Mouse (Mus musculus): ENCODE results near the gene Gm8332. TPM values are rescaled to one million over a fixed set of nuclear protein-coding genes. Genes with fewer than 3 reads are reported as not detected.
"Not testable (repeated sequence)": the region's sequence is repeated elsewhere in the genome, so short reads cannot be mapped to it uniquely, and the experiment has no call there.

Gm8332 gene
- polyA plus RNA-seq, 1 experiment from 2014 or later: not detected

GRCm38 (mm10) chr12:88219445-88219844, 30.5 kb downstream of the Gm8332 start:
- Histone ChIP-seq H3K27me3 (replicated peaks; ENCODE audit: insufficient read depth, low read length) (no peaks in the 10 kb centered on the region), H3K9ac (replicated peaks; ENCODE audit: low read depth) (no peak overlapping the region), H3K4me1 (ENCODE audit: insufficient read depth, low read depth, low read length) (no peaks in the 10 kb centered on the region), H3K9me3 (ENCODE audit: low read length) (no peaks in the 10 kb centered on the region), H3K4me3 (ENCODE audit: low read depth, low read length) (no peak overlapping the region), H3K4me2 (replicated peaks; ENCODE audit: low read depth, low read length) (no peak overlapping the region), H3K27ac (ENCODE audit: low read length) (no peak overlapping the region), H3K36me3 (ENCODE audit: insufficient read depth, low read length) (no peaks in the 10 kb centered on the region)
- no peak for DNase-seq (ENCODE audit: low spot score)
- TF ChIP-seq EP300 (IDR thresholded peaks at IDR 0.05) (no peak), CTCF (IDR thresholded peaks at IDR 0.05) (no peak)
- 77% methylated on average over 3 of the region's 3 CpGs for WGBS
- no peak for ATAC-seq

- not testable (repeated sequence) for ATAC-seq; H3K27ac ChIP-seq (ENCODE audit: low read length); H3K27me3 ChIP-seq (replicated peaks; ENCODE audit: insufficient read depth, low read length); H3K4me3 ChIP-seq (ENCODE audit: low read depth, low read length); H3K4me1 ChIP-seq (ENCODE audit: insufficient read depth, low read depth, low read length); H3K9me3 ChIP-seq (ENCODE audit: low read length); H3K9ac ChIP-seq (replicated peaks; ENCODE audit: low read depth); DNase-seq (ENCODE audit: low spot score); H3K36me3 ChIP-seq (ENCODE audit: insufficient read depth, low read length); H3K4me2 ChIP-seq (replicated peaks; ENCODE audit: low read depth, low read length)
Measured at GRCm38 (mm10) chr12:88218059-88218458, 31.8 kb downstream of the Gm8332 start.

GRCm38 (mm10) chr12:88214641-88215040, 35.3 kb downstream of the Gm8332 start:
- Histone ChIP-seq H3K4me2 (replicated peaks; ENCODE audit: low read depth, low read length) (no peak overlapping the region), H3K36me3 (ENCODE audit: insufficient read depth, low read length) (no peaks in the 10 kb centered on the region), H3K9ac (replicated peaks; ENCODE audit: low read depth) (no peak overlapping the region), H3K9me3 (ENCODE audit: low read length) (no peaks in the 10 kb centered on the region), H3K27ac (ENCODE audit: low read length) (no peak overlapping the region), H3K4me3 (ENCODE audit: low read depth, low read length) (no peak overlapping the region), H3K27me3 (replicated peaks; ENCODE audit: insufficient read depth, low read length) (no peaks in the 10 kb centered on the region), H3K4me1 (ENCODE audit: insufficient read depth, low read depth, low read length) (no peaks in the 10 kb centered on the region)
- no peak for ATAC-seq
- WGBS: 80% methylated on average over 12 of the region's 12 CpGs
- TF ChIP-seq CTCF (IDR thresholded peaks at IDR 0.05): no peak
- TF ChIP-seq EP300 (IDR thresholded peaks at IDR 0.05): no peak
- no peak for DNase-seq (ENCODE audit: low spot score)

- H3K27ac ChIP-seq (ENCODE audit: low read length); H3K4me3 ChIP-seq (ENCODE audit: low read depth, low read length); H3K36me3 ChIP-seq (ENCODE audit: insufficient read depth, low read length); H3K4me2 ChIP-seq (replicated peaks; ENCODE audit: low read depth, low read length); H3K9me3 ChIP-seq (ENCODE audit: low read length); DNase-seq (ENCODE audit: low spot score); H3K27me3 ChIP-seq (replicated peaks; ENCODE audit: insufficient read depth, low read length); H3K4me1 ChIP-seq (ENCODE audit: insufficient read depth, low read depth, low read length); ATAC-seq; H3K9ac ChIP-seq (replicated peaks; ENCODE audit: low read depth): not testable (repeated sequence)
- 82% methylated on average over 9 of the region's 9 CpGs for WGBS
Measured at GRCm38 (mm10) chr12:88211458-88211857, 38.4 kb downstream of the Gm8332 start.

- no peak overlapping the region for H3K4me3 ChIP-seq (ENCODE audit: low read depth, low read length)
- no peaks in the 10 kb centered on the region for H3K9me3 ChIP-seq (ENCODE audit: low read length)
- no peaks in the 10 kb centered on the region for H3K4me1 ChIP-seq (ENCODE audit: insufficient read depth, low read depth, low read length)
- H3K4me2 ChIP-seq (replicated peaks; ENCODE audit: low read depth, low read length): no peak overlapping the region
- H3K36me3 ChIP-seq (ENCODE audit: insufficient read depth, low read length): no peaks in the 10 kb centered on the region
- WGBS: 84% methylated on average over 2 of the region's 2 CpGs
- DNase-seq (ENCODE audit: low spot score): no peak
- H3K9ac ChIP-seq (replicated peaks; ENCODE audit: low read depth): no peak overlapping the region
- no peak for TF ChIP-seq CTCF (IDR thresholded peaks at IDR 0.05)
- no peak for ATAC-seq
- H3K27me3 ChIP-seq (replicated peaks; ENCODE audit: insufficient read depth, low read length): no peaks in the 10 kb centered on the region
- no peak overlapping the region for H3K27ac ChIP-seq (ENCODE audit: low read length)
Measured at GRCm38 (mm10) chr12:88202856-88203255, 47.0 kb downstream of the Gm8332 start.

Other genes starting within 250 kb of the Gm8332 start
- gene Gm2075, start 238.3 kb downstream of the Gm8332 start, polyA plus RNA-seq (2015; fragmentation: Nextera tagmentation; extraction: Ambion mirVana): not detected in 2 replicates
- gene Gm6803, start 231.3 kb downstream of the Gm8332 start, polyA plus RNA-seq (2015; fragmentation: Nextera tagmentation; extraction: Ambion mirVana): not detected in 2 replicates
- gene Gm2056, start 223.1 kb downstream of the Gm8332 start, polyA plus RNA-seq (2015; fragmentation: Nextera tagmentation; extraction: Ambion mirVana): not detected in 2 replicates
- gene Gm16368, start 166.4 kb downstream of the Gm8332 start, polyA plus RNA-seq (2015; fragmentation: Nextera tagmentation; extraction: Ambion mirVana): not detected in 2 replicates
- gene Gm10436, start 68.0 kb downstream of the Gm8332 start, polyA plus RNA-seq (2015; fragmentation: Nextera tagmentation; extraction: Ambion mirVana): not detected in 2 replicates
- gene Gm5662, start 24.4 kb upstream of the Gm8332 start, polyA plus RNA-seq (2015; fragmentation: Nextera tagmentation; extraction: Ambion mirVana): not detected in 2 replicates
- not detected in 2 replicates for gene Gm5039, start 73.9 kb upstream of the Gm8332 start, polyA plus RNA-seq (2015; fragmentation: Nextera tagmentation; extraction: Ambion mirVana)
- gene Adck1, start 110.5 kb upstream of the Gm8332 start, polyA plus RNA-seq (2015; fragmentation: Nextera tagmentation; extraction: Ambion mirVana): 12.5 and 12.9 TPM in 2 replicates

Data from lung, postnatal 0 days (tissue).